Mouse (Mus musculus) B cell, adult 2 months (primary cell): ENCODE results near the gene Vmn1r176.
"Not testable (repeated sequence)": the region's sequence is repeated elsewhere in the genome, so short reads cannot be mapped to it uniquely, and the experiment has no call there.

Experiments used
- DNase-seq, 2 experiments: peaks; one replicate each; pipeline ENCODE4 v3.0.0; 2022

The Vmn1r176 gene

GRCm38 (mm10) chr7:23837272-23837671 is at the start of gene Vmn1r176:
TSS of gene Vmn1r176 (minus strand) at chr7:23837372.
- DNase-seq = not testable (repeated sequence)

- DNase-seq = not testable (repeated sequence)
Observed at GRCm38 (mm10) chr7:23876918-23877317, 39.7 kb upstream of the Vmn1r176 start.

GRCm38 (mm10) chr7:23866349-23866748 is 29.2 kb upstream of the Vmn1r176 start, which contains the start of gene Vmn1r177:
TSS of gene Vmn1r177 (minus strand) at chr7:23866449.
- DNase-seq = not testable (repeated sequence)

DNA sequence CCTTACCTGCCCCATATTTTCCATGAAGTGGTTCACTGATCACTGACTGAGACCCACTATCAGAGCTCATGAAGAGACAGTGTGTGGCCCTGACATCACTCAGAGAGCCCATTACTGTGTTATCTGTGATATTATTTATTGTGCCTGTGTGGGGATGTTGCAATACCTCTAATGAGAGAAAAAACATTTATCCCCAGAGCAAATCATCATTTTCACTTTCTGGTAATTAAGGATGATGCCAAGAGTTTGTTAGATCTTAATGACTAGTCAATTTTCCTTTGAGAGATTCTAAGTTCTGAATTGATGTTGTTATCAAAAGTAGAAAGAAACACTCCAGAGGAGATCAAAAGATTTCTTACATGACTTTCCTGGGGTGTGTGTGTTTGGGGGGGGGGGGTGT is 26.6 kb downstream of the Vmn1r176 start, which contains the start of gene Vmn1r175:
TSS of gene Vmn1r175 (minus strand) at position 101 of the 400 bp plus-strand sequence.
- not testable (repeated sequence) for DNase-seq

DNA sequence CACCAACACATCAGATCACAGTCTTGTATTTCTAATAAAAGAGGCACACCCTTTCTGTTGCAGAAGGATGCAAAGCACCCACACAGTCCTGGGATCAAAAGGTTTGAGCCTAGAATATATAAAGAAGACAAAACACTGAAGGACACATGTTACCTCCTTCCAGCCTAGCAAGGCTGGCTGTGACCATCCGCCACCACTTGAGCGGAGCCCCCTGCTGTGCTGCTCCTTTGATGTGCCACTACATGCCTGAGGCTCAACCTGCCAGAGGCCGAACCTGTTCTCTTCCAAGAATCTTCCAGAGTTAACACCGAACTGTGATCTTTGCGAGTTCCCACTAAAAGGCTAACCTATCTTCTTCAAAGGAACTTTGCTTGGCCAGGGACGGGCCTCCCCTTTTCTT is 52.6 kb downstream of the Vmn1r176 start:
- DNase-seq = no peak
